Mouse (Mus musculus) lung, adult 18-20 months (tissue): ENCODE data around the gene Pparg.

Experiments
- DNase-seq, 2 experiments: peaks; one replicate each; pipeline ENCODE4 v3.0.0; 2022; ENCODE audit warnings: mixed read lengths in 2 of 2

The Pparg gene

DNA sequence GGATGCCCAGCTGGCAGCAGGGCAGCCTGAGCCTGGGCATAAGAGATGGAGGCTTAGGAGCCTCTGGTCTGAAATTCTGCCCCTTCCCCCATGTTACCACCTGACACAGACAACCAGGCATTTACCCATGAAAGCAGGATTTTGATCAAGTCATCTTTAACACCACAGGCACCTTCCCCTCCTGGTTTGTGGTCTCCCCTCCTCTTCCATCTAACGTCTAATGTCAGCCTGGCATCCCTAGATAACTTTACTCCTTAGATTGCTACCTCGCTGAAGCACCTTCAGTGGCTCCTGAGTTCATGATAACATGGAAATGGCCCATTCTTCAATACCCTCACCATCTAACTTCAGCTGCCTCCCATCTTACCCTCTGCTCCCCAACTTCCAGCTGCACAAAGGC, 157.6 kb downstream of the Pparg start:
- no peak for DNase-seq

DNA sequence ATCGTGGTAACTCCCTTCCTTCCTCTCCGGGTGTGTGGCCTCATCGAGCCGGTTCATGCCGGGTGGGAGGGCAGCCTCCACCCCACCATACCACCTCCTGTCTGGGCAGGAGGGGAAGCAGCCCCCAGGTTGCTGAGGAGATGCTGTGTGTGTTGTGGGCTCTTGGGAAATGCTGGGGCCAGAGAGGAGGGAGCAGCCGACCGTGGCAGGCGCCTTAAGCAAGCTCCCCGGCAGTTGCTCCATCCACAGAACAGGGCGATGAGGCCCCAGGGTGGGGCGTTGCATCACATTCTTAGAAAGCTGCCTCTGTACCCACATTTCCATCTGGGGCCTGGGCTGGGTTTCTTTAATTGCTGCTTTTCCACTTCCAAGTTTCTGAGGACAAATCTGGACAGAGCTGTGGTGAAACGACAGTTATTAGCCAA, 158.5 kb downstream of the Pparg start:
- peak; percentile 69 to 73 for DNase-seq

DNA sequence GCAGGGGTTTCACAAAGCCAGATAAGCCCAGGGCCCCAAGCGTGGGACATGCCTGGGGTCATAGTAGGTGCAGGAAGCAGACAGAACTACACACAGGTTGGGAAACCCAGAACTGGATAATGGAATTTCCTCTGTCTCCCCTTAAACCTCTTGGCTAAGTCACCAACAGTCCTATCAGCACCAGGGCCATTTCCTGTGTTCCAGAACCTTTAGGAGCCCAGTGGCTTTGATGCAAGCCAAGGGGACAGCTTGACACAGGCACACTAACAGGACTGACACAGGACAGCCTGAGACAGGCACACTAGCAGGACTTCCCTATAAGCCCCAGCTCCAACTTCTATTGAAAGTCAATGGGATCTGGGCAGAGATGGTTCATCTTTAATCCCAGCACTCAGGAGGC, 161.2 kb downstream of the Pparg start:
- DNase-seq, result no peak

DNA sequence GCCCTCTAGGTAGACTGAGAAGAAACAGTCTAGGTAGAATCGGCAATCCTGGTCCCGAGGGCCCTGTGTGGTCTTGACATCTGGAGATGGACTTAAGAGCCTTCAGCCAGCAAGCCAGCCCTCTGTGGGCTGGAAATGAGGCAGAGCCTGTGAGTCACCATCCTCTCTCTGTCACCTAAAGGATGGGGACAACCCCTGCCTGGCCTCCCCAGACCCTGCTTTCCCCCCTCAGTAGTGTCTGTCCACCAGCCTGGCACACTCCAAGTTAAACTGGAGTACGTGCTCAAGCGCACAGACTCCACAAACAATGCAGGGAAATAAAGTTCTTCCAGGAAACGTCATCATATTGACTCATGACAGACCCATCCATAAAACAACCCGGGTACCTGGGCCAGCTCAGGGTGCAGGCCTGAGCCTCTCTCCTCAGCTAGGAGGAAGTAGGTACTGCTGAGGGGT, 162.0 kb downstream of the Pparg start:
- no peak for DNase-seq

DNA sequence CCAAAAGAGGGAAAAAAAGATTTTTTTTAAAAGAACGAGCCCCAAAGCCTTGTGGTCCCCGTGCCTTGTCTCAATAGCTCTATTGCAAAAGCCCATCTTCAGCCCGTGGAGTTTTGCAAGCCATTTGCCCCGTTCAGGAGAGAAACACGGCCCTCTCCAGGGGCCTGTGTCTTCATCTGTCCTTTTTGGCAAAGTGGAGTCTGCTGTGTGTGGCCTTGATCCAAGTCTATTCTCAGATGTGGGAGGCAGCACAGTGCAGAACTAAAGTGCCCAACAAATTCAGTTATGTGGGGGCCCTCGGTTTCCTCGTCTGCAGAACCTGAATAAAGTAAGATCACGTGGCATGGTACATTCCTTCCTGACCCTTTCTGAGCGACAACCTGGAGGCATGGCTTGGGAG, 162.4 kb downstream of the Pparg start:
- DNase-seq, result peak in 1 of 2 experiments; percentile 54

DNA sequence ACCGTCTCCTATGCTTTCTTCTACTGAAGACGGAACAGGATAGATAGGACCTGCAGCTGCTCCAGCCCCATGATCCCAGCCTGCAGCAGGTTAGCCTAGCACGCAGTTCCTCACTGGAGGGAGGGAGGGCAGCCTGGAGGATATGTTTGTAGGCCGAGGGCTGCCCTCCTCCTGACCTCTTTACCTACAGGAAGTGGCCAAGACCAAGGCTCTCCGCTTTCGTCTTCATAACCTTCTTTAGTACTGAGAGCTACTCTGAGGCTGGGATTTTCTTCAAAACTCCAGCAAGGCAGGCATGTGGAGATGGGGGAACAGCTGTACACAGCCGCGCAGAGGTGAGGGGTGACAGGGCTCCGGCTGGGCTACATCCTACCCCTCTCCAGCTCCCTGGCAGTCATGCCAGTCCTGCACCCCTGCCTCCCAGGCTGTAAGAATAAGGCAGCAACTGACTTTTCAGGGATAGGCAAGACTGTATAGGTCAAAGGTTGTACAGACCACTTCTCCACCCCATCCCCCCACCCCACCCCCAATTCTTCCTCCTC, 163.8 kb downstream of the Pparg start:
- DNase-seq, result no peak

DNA sequence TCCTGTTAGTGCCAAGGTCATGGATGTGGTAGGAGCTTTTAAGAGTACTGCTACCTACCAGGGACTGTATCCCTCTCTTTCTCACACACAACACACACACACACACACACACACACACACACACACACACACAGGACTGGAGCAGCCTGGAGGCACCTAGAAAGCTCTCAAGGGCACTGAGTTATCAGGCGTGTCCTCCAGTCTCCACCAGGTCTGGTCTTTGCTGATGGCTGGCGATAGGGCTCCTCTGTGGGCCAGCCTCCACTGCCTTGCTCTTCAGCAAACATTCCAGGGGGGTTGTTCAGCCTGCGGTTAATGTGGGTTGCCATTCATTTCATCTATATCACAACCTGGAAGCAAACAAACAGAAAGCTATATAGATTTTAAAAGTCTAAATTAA, 166.7 kb downstream of the Pparg start:
- no peak for DNase-seq

DNA sequence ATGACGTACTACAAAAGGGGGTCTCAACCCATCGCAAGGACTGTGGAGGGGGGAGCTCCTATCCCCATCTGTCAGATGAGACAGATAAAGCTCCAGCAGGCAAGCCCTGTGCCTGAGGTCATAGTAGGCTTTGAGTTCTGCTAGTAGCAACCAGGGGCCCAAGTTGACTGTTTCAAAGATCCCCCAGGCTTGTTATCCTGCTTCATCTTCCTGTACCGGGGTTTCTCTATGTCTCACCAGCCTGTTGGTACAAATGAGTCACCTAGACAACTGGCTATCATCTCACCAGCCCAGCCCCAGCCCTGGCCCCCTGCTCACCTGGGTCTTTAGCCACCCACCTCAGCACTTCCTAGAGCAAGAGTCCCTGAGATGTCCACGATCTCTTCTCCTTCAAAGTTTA, 167.6 kb downstream of the Pparg start:
- no peak for DNase-seq

DNA sequence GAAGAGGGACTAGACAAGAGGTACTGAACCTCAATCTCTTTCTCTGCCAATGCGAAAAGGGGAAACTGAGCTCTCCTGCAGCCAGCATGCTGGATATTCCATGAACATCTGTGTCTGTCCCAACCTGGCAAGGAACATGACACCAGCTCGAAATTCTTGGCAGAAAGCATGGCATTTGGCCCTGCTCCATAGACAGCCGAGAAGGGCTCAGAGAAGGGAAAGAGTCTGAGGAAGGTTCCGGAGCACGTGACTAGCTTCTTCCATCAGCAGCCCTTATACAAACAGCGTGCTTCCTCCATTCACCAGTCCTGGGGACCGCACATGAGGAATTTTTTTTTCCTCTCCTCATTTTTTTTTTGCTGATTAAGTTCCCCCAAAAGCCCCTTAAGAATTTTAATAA, 173.9 kb downstream of the Pparg start:
- DNase-seq, result peak in 1 of 2 experiments; percentile 42

DNA sequence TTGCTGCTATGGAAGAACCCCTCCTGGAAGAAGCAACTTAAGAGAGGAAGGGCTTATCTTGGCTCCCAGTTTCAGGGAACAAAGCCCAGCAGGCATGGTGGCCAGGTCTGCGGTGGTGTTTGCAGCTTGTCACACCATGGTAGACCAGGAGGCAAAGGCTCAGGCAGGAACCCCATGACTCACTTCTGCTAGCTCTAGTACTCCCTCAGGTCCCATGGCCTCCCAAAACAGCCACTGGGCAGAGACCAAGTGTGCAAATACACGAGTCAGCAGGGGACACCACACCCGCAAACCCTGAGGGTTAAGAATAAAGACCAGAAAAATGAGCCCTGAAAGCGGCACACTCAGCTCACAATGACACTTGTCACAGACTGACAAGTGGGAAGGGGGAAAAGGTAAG, 175.4 kb downstream of the Pparg start:
- no peak for DNase-seq

DNA sequence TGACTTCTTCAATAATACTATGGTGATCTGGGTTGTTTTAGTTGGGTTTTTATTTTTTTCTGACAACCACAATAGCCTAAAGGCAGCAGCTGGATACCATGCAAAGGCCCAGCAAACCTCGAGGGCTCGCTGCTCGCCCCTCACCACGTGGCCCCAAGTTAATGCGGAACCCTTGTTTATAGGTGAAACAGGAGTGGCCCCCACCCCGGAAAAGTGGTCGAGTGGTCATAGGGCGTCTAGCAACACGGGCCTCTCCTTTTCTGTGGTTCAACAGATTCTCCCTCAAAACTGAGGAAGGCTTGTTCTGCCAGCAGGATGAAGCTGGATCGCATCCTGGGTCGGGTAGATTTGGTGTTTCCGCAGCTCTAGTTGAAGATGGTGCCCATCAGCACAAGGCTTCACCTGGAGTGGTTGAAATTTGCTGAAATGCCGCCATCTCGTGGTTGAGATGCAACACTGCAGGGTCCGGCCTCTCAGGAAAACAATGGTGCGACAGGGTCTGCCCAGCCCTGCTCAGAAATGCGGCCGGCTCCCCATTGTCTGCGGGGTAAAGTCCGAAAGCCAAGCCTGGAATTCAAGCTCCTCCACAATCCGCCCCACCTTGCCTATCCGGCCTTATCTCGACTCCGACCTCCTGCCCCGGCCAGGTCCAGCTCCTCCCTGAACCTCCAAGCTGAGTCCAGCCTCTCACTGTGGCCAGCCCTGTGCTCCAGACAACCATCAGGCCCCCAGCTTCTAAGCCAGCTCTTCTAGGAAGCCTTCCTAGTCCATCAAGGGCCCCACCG, 178.1 kb downstream of the Pparg start:
- DNase-seq, result peak; percentile 76 to 81
